Mouse (Mus musculus) testis, adult 2 months (tissue): ENCODE data around the gene Sh3bp5.

Experiments used
- CTCF ChIP-seq: fragments of 200-500 bp; IDR thresholded peaks from 2 replicates; pipeline ENCODE4 v1.5.1; 2012; ENCODE audit warnings: low read depth, mild to moderate bottlenecking, inconsistent platforms, low read length, moderate library complexity; ENCODE audit not compliant: control insufficient read depth, insufficient read depth, insufficient replicate concordance
- POLR2A ChIP-seq: fragments of 200-500 bp; IDR thresholded peaks from 2 replicates; pipeline ENCODE4 v1.6.1; 2012; ENCODE audit warnings: low read depth, mild to moderate bottlenecking, inconsistent platforms, low read length, moderate library complexity; ENCODE audit not compliant: control insufficient read depth

- no peak for TF ChIP-seq POLR2A
- no peak for TF ChIP-seq CTCF
Observed at GRCm38 (mm10) chr14:31335765-31336164, 100.1 kb downstream of the Sh3bp5 start.
